Mouse (Mus musculus): ENCODE results near the gene Xpo6.

Xpo6 gene

GRCm38 (mm10) chr7:126076935-126077334, 123.4 kb downstream of the Xpo6 start:
- DNase-seq (ENCODE audit: low spot score) = no peak

- no peak for DNase-seq (ENCODE audit: low spot score)
These were observed 125.2 kb downstream of the Xpo6 start for GRCm38 (mm10) chr7:126075058-126075457.

GRCm38 (mm10) chr7:126070321-126070720, 130.0 kb downstream of the Xpo6 start:
- DNase-seq (ENCODE audit: low spot score) = no peak

GRCm38 (mm10) chr7:126066777-126067176, 133.5 kb downstream of the Xpo6 start:
- no peak for DNase-seq (ENCODE audit: low spot score)

- DNase-seq (ENCODE audit: low spot score) = no peak
These were observed 134.9 kb downstream of the Xpo6 start for GRCm38 (mm10) chr7:126065243-126065876.

- no peak for DNase-seq (ENCODE audit: low spot score)
These were observed 138.1 kb downstream of the Xpo6 start for GRCm38 (mm10) chr7:126062228-126062627.

GRCm38 (mm10) chr7:126058918-126059317, 141.4 kb downstream of the Xpo6 start:
- DNase-seq (ENCODE audit: low spot score) = no peak

GRCm38 (mm10) chr7:126057332-126057914, 142.9 kb downstream of the Xpo6 start:
- DNase-seq (ENCODE audit: low spot score) = no peak

- no peak for DNase-seq (ENCODE audit: low spot score)
These were observed 145.7 kb downstream of the Xpo6 start for GRCm38 (mm10) chr7:126054574-126054973.

GRCm38 (mm10) chr7:126053618-126054017, 146.7 kb downstream of the Xpo6 start:
- no peak for DNase-seq (ENCODE audit: low spot score)

GRCm38 (mm10) chr7:126051910-126052309, 148.4 kb downstream of the Xpo6 start:
- no peak for DNase-seq (ENCODE audit: low spot score)

Measured in lung, postnatal 25 days (tissue).